Mouse (Mus musculus) kidney, embryonic 16.5 days (tissue): ENCODE results near the gene Olfr651. TPM values are rescaled to one million over a fixed set of nuclear protein-coding genes. Genes with fewer than 3 reads are reported as not detected.

Experiments
- ATAC-seq: fragments of 200-750 bp; cut with Nextera tagmentation; 2 replicates; pipeline ENCODE4 v1.8.0; 2017; ENCODE audit warnings: moderate TSS enrichment; ENCODE audit not compliant: low FRiP score, low TSS enrichment
- H3K27ac ChIP-seq: fragments of 300-500 bp; sonication (generic); 2 replicates; pipeline ENCODE4 v1.5.1; 2014; ENCODE audit warnings: low read length
- H3K27me3 ChIP-seq: fragments of 300-500 bp; sonication (generic); 2 replicates; pipeline ENCODE4 v1.6.1; 2014; ENCODE audit warnings: low read length, control low read depth, mixed read lengths; ENCODE audit not compliant: insufficient read depth
- H3K36me3 ChIP-seq: fragments of 300-500 bp; sonication (generic); 2 replicates; pipeline ENCODE4 v1.6.1; 2014; ENCODE audit warnings: low read length, control low read depth, mixed read lengths; ENCODE audit not compliant: insufficient read depth
- H3K4me1 ChIP-seq: fragments of 300-500 bp; sonication (generic); 2 replicates; pipeline ENCODE4 v1.6.1; 2014; ENCODE audit warnings: low read length, control low read depth, mixed read lengths; ENCODE audit not compliant: insufficient read depth
- H3K4me2 ChIP-seq: fragments of 300-500 bp; sonication (generic); replicated peaks from 2 replicates; pipeline ENCODE4 v1.6.1; 2014; ENCODE audit warnings: low read depth, low read length
- H3K4me3 ChIP-seq: fragments of 300-500 bp; sonication (generic); 2 replicates; pipeline ENCODE4 v1.5.1; 2014; ENCODE audit warnings: mild to moderate bottlenecking, low read length
- H3K9ac ChIP-seq: fragments of 300-500 bp; sonication (generic); replicated peaks from 2 replicates; pipeline ENCODE4 v1.6.1; 2014; ENCODE audit warnings: low read length
- H3K9me3 ChIP-seq: fragments of 300-500 bp; sonication (generic); 2 replicates; pipeline ENCODE4 v1.6.1; 2016; ENCODE audit warnings: low read length, control low read depth
- WGBS: fragments of 180-500 bp; shearing (Covaris S2); extraction: QIAGEN DNeasy Blood & Tissue Kit; methylation state at CpG from one replicate; pipeline ENCODE4 v1.1.7; 2014; 5-methylcytosine and 5-hydroxymethylcytosine counted together
- polyA plus RNA-seq: library from polyadenylated mRNA; unstranded; fragments of >200 nt; fragmentation: Nextera tagmentation; extraction: Ambion mirVana; gene quantifications from 2 replicates; pipeline ENCODE4 v1.2.1, GENCODE M21; 2015

The Olfr651 gene
- polyA plus RNA-seq, 1 experiment from 2014 or later: not detected

- no peak for ATAC-seq
- Histone ChIP-seq H3K27ac (no peak overlapping the region), H3K27me3 (no peaks in the 10 kb centered on the region), H3K9ac (no peak overlapping the region), H3K4me1 (no peaks in the 10 kb centered on the region), H3K4me3 (no peak overlapping the region), H3K9me3 (no peaks in the 10 kb centered on the region), H3K36me3 (no peaks in the 10 kb centered on the region), H3K4me2 (no peak overlapping the region)
- WGBS: 86% methylated on average over 5 of the region's 5 CpGs
These were observed 38.3 kb downstream of the Olfr651 start for GRCm38 (mm10) chr7:104588274-104588673.

- no peaks in the 10 kb centered on the region for H3K27me3 ChIP-seq
- no peak within 1 kb of the TSS for H3K9ac ChIP-seq
- peaks cover 2% of the 10 kb centered on the region; the same call in 1 of the 2 replicates for H3K9me3 ChIP-seq
- H3K27ac ChIP-seq: no peak within 1 kb of the TSS
- ATAC-seq: no peak
- no peak within 1 kb of the TSS for H3K4me2 ChIP-seq
- H3K36me3 ChIP-seq: no peaks in the 10 kb centered on the region
- H3K4me1 ChIP-seq: no peaks in the 10 kb centered on the region
- 86% methylated on average over 2 of the region's 2 CpGs for WGBS
- H3K4me3 ChIP-seq: no peak within 1 kb of the TSS
These were observed 51.7 kb downstream of the Olfr651 start, which contains the start of gene Olfr655 for GRCm38 (mm10) chr7:104601679-104602078. Gene Olfr655, minus strand, starts transcription at chr7:104601779.

- no peak overlapping the region for H3K4me3 ChIP-seq
- ATAC-seq: no peak
These were observed 53.2 kb downstream of the Olfr651 start for GRCm38 (mm10) chr7:104603173-104603572.

More at GRCm38 (mm10) chr7:104603173-104603572, 53.2 kb downstream of the Olfr651 start:
- no peaks in the 10 kb centered on the region for H3K36me3 ChIP-seq
- H3K27ac ChIP-seq: no peak overlapping the region
- H3K9ac ChIP-seq: no peak overlapping the region
- H3K27me3 ChIP-seq: no peaks in the 10 kb centered on the region
- no peaks in the 10 kb centered on the region for H3K4me1 ChIP-seq
- H3K9me3 ChIP-seq: peaks cover 2% of the 10 kb centered on the region; the same call in 1 of the 2 replicates
- no peak overlapping the region for H3K4me2 ChIP-seq
- 5% methylated on average over 3 of the region's 3 CpGs for WGBS

Other genes with a start within 250 kb of the Olfr651 start
- gene Trim12a, start 234.7 kb upstream of the Olfr651 start, polyA plus RNA-seq: 6.1 TPM in 2 replicates
- gene Trim34b, start 220.7 kb upstream of the Olfr651 start, polyA plus RNA-seq: 0.27 TPM in 1 of 2 replicates, not detected in the other
- gene Trim12c, start 196.8 kb upstream of the Olfr651 start, polyA plus RNA-seq: 2.8 and 3.0 TPM in 2 replicates
- gene Trim30b, start 180.2 kb upstream of the Olfr651 start, polyA plus RNA-seq: 0.09 and 0.12 TPM in 2 replicates
- gene Trim30c, start 149.3 kb upstream of the Olfr651 start, polyA plus RNA-seq: 0.13 and 0.21 TPM in 2 replicates
- gene Trim30a, start 84.9 kb upstream of the Olfr651 start, polyA plus RNA-seq: 1.2 and 1.5 TPM in 2 replicates
- 0.35 and 0.42 TPM in 2 replicates for gene Trim30d, start 42.3 kb upstream of the Olfr651 start, polyA plus RNA-seq
- not detected in 2 replicates for gene Olfr652, start 10.8 kb downstream of the Olfr651 start, polyA plus RNA-seq
- not detected in 2 replicates for gene Olfr653, start 27.2 kb downstream of the Olfr651 start, polyA plus RNA-seq
- not detected in 2 replicates for gene Olfr654, start 36.9 kb downstream of the Olfr651 start, polyA plus RNA-seq
- gene Olfr655, start 51.6 kb downstream of the Olfr651 start, polyA plus RNA-seq: not detected in 2 replicates
- gene Olfr656, start 63.8 kb downstream of the Olfr651 start, polyA plus RNA-seq: not detected in 2 replicates
- not detected in 2 replicates for gene Olfr657, start 74.7 kb downstream of the Olfr651 start, polyA plus RNA-seq
- gene Olfr658, start 97.2 kb downstream of the Olfr651 start, polyA plus RNA-seq: not detected in 2 replicates
- not detected in 2 replicates for gene Olfr659, start 116.6 kb downstream of the Olfr651 start, polyA plus RNA-seq
- not detected in 2 replicates for gene Olfr661, start 136.4 kb downstream of the Olfr651 start, polyA plus RNA-seq
- gene Usp17le, start 227.3 kb downstream of the Olfr651 start, polyA plus RNA-seq: not detected in 2 replicates